Mouse (Mus musculus) stomach, postnatal 0 days (tissue): ENCODE results near the gene Sema4g.

Experiments used
- CTCF ChIP-seq: IDR thresholded peaks from 2 replicates; pipeline ENCODE4 v1.5.1; 2016; ENCODE audit warnings: antibody characterized with exemption, low read depth, mild to moderate bottlenecking, moderate library complexity
- EP300 ChIP-seq: optimal IDR thresholded peaks from 2 replicates; pipeline ENCODE3; 2016; ENCODE audit warnings: antibody characterized with exemption

DNA sequence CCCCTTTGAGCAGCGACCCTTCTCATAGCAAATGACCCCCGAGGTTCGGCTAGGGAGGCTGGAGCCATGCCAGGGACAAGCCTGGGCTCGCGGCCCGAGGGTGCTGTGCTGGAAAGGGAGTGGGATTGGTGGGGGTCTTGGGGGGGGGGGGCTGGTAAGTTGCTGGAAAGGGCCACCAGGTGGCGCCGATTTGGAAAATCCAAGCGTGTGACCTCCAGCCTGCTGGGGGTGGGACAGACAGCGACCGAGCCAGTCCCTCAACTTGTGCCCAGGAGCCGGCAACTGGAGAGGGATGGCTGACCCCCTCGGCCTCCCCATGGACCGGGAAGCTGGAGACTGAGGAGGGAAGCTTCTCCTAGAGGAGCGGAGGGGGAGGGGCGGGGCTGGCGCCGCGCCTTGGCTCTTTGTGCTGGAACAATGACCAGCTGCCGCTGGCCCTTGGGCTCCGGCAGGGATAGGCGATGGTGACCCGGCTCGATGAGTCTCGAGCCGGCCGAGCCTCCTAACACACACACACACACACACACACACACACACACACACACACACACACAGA is 28.4 kb downstream of the Sema4g start:
- peak; percentile 67 for TF ChIP-seq CTCF
- no peak for TF ChIP-seq EP300
